Mouse (Mus musculus) cerebellum, adult 11-12 months (tissue): ENCODE data around the gene Rarb.

Experiments used
- DNase-seq: peaks from one replicate; pipeline ENCODE4 v3.0.0; 2022

Gene Rarb

DNA sequence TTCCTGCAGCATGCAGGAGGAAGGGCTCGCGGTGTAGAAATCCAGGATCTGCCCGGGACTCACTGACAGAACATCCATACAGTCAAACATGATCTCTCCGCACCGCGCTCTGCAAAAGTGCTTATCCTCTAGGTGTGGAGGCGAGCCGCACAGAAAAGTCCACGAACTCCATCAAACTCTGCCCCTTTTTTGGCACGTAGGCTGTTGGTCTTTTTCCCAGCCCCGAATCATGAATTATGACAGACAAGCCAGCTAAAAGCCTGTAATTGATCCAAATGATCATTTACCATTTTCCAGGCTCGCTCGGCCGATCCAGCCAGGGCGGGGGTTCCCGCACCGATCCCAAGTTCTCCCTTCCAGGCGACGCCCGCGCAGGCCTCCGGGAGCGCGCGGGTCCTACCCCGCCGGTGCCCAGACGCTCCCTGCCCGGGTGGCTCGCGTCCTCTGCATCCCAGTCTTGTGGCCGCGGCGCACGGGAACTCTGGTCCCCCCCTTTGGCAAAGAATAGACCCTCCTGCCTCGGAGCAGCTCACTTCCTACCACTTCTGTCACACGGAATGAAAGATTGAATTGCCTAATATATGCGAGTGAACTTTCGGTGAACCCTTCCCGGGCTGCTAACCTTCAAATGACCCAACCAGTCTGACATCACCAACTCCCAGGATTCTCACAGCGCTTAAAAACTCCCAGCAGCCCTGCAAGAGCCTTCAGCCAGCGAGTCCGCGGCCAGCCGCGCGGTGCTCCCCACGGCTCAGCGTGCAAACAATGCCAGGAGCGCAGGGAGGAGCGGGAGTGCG lies 243.8 kb downstream of the Rarb start:
- DNase-seq: peak; percentile 53

DNA sequence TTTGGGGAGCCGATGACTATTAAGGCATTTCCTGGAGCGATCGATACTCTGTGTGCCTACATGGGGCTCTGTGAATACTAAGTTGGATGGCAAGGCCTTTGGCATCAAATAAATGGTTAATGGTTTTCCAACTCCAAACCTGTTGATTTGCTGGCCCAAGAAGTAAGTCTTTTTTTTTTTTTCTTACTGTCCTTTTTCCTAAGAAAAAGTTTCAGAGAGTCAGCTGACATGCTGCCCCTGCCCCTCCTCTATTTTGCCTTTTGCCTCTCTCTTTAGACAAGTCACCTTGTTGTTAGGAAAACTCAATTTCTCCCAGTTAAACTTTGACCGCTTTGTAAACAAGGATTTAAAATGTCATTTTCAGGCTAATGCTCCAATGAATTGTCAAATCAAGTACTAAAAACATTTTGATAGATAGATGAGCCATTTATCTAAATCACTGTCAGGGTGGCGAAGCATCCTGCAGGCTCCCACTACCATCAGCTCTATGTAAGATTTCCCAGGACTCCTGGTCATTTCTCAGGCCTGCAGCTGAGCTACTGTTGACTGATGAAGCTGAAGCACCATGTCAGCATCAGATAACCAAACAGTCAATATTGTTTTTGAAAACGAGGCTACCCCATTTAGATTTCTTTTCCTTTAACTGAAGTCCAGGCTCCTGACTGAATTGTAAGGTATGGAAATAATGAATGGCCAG lies 245.3 kb downstream of the Rarb start:
- DNase-seq: no peak

DNA sequence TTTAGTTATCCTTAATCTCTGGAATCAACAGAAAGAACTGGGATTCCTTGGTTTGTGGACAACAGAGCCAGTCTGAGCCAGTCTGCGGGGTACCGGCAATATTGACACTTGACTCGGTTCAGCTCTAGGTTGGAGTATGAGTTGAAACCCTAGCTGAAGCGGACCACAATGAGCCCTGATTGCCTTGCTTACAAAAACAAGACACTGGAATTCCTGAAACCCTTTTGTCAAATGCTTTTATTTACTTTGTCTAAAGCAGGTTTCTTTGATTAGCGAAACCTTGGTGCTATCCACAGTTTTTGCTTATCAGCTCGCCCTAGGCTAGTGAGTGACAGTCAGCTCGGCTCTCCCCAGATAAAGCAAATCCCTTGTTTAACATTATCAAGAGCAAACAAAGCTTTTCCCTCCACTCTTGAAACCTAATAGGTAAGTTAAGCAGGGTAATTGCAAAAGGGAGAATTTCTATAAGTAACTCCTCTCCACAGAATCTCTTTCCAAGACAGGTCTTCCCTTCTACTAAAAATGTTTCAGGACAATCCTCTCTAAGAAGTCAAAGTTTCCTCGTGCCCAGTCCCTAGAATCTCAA lies 246.1 kb downstream of the Rarb start:
- no peak for DNase-seq

DNA sequence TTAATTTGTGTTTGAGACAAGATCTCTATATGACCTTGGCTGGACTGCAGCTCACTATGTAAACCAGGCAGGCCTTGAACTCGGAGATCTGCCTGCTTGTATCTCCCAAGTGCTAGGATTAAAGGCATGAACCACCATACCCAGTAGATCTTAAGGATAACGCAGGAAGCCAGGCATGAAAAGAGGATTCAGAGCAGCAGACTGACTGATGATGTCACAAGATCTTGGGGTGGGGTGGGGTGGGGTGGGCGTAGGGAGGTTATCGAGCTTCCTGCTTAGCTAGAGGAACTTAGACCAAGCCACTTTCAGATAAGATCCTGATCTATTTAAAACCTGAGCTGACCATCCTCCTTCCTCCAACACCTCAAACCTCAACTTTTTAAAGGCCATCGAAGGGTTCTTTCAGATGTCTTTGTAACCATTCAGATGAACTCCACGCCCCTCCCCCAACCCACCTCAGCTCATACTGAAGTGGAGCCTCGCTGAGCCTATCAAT lies 249.4 kb downstream of the Rarb start:
- no peak for DNase-seq

DNA sequence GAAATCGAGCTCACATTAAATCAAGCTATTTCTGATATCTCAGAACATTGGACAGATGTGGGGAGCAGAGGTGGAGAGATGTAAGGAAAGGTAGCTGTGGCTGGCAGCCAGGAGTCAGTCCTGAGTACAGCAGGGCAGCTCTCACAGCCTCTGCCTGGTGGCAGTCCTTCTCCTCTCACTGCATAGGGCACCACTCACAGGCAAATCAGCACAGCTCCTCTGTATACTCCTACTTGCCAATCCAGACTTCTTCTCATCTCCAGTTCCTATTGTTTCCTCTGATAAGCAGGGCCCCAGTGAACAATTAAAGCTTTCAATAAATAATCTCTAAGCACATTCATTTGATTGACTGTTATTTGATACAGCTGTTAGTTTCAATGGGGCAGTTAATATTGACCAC lies 252.0 kb downstream of the Rarb start:
- DNase-seq: no peak

DNA sequence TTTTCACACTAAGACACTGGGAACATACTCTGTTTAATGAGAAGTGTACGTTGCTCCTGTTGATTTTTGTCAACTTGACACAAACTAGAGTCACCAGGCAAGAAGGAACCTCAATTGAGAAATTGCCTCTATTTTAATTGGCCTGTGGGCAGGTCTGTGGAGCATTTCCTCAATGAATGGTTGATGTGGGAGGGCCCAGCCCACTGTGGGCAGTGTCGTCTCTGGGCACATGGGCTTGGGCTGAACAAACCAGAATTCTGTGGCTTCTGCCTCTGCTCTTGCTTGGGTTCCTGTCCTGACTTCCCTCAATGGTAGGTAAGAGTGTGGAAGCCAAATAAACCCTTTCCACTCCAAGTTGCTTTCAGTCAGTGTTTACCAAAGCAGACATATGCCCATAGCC lies 255.0 kb downstream of the Rarb start:
- DNase-seq: no peak

DNA sequence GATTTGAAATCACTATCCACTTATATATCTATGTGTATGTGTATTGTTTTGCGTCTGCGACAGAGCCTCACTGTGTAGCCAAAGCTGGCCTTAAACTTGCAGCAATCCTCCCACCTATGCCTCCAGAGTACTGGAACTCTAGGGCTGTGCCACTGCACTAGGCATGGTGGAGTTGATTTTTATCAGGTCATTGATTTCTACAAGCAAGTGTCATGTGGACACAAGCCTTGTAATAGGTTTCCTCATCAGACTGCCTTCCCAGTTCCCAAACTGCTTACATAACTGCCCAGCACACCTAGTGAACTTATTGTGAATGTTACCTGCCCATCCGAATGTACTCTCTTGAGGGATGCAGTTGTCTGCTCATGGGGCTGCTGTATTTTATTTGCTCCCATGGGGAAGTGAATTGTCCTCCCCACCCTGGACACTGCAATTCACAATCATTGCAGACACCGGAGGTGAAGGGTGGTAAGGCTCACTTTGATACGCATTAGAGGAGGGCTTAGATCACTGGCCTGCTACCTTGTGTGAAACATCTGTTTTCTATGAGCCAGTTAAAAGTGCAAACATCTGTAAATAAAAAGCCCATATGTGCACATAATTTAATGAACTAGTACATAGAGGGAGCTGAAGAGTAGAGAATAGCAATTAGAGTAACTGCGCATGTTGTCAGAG lies 257.3 kb downstream of the Rarb start:
- no peak for DNase-seq

DNA sequence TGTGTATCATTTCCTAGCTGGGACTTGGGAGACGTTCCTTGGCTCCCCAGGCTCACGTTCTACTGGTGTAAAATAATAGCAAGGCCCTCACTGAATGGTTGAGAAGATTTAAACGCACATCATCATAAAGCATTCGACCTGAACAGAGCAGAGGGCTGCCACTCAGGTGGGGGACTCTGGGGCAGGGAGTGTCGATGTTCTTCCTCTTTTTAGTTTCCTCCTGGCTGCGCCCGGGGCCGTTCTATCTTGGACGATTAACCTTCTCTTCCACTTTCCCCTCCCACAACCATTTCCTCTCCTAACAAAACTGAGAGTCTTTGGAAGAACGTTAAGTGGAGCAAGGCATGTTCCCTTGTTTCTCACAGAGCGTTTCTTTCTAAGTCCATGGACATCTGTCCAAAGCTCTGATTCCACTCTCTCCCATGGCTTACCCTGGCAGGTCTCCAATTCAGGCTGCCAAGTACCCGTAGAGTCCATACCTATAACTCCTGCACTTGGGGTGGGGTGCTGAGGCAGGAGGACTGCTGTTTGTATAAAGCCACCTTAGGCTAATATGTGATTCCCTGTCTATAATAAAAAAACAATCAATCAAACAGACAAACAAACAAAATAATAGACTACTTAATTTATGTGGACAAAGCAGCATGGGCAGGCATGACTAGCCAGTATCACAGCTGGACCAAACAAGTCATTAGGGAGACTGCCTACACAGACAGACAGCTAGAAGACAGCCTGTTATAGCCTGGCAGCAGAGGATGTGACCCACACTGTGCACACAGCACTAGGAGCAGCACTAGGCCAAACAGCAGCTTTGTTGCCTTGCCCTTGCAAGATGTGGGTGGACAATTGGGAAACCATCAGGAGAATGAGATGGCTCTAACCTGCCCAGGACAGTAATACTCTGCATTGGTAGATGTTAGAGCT lies 259.4 kb downstream of the Rarb start:
- no peak for DNase-seq

DNA sequence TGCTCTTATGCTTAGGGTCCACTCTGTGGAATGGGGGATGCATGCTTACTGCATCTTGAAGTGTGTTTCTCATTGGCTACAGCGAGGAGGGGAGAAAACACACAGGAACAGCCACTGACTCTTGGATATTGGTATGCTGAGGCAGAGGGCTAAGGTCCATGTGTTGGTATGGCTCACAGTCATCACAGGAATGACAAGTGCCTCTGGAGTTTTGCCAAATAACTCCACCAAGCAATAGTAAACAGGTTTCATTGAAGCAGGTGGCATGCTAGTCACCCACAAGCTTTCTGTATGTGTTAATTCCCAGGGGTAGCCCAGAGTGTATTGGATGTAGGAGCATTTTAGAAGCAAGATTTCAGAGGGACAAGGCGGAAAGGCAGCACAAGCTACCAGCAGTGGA lies 260.9 kb downstream of the Rarb start:
- no peak for DNase-seq

DNA sequence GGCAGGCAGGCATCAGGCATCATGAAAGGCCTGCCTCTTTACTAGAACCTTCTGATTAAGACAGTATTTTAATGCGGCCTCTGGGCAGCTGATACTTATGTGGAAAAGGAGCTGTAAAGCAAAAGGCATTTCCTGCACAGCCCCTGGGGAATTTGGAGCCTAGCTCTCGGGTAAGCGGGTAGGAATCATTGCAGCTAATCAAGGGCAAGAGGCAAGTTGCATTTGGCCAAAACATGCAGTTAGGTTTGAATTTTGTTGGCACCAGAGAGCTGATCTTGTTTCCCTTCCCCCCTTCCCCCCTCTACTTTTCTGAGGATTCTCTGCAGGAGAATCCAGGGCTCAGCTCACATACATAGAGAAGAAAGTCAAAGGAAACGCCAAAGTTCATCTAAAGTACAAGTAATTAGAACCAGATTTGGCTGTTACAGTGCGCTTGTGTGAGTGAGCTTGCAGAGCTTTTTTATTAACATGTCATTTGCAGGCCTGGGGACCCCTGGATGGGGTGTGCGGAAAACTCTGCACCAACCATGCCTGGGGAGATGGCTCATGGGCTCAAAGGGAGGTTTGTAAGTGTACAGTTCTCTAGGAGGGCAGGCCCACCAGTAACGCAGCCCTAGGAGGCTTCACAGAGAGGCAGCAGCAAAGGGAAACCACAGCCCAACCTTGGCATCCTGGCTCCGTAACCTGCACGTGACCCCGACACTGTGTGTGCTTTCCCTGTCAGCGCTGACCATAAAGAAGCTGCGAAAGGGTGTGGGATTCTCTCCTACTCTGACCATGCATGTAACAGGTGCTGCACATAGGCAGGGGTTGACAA lies 264.1 kb downstream of the Rarb start:
- no peak for DNase-seq

DNA sequence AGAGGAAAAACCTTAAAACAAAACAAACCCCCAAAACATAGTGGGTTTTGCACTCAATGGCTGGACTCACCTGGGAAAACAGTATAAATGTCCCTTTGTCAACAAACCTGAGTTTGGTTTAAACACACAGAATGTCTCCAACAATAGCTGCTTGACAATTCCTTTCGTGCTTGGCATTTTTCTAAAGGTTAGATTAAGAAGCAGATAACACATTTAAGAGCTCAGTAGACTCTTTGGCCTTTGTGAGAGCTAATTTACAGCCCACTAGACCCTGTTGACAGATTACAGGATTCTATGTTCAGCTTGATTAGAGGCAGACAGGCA lies 264.7 kb downstream of the Rarb start:
- DNase-seq: no peak

DNA sequence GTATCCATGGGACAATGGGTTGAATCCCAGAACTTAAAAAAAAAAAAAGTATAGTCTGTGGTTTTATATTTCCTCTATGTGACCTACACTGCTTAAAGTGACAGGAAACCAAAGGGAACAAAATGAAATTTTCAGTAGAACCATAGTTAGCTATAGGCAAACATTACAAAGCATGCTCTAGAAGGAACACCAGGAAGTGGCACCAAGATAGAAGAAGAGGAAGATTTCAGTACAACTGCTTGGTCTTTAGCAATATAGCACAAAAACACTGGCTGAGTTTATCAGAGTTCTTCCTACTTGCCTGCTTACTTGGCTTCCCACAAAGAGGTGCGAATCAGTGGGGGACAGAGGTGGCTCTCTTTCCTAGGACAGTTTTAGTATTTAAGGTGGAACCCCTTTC lies 266.7 kb downstream of the Rarb start:
- no peak for DNase-seq

DNA sequence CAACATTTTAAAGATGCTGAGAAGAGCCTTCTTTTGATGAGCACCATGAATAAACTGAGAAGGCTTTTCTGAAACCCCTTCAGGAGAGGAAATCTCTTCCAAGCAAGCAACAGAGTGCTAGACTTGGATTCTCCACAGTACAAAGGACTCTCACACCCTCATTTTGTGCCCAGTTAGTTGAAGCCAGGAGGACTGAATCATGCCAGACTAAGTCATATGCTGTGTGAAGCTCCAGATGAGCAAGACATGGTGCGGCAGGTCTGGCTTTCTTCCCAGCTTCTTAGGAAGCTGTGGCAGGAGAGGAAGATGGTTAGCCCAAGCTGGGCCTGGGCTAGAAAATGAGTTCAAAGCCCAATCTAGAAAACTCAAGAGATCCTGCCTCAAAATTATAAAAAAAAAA lies 267.1 kb downstream of the Rarb start:
- DNase-seq: no peak

DNA sequence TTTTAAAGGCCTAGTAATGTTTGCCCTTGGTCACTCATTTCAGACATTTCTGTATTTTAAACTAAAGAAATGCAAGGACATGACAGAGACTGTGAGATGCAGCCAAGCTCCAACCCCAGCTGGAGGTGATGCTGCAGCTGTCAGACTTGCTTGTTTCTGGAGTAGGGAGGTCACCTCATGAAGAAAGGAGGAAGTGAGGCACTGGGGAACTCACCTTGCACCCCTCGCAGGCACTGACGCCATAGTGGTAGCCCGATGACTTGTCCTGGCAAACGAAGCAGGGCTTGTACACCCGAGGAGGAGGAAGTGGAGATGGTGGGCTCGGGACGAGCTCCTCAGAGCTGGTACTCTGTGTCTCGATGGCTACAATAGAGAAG lies 270.8 kb downstream of the Rarb start:
- no peak for DNase-seq

DNA sequence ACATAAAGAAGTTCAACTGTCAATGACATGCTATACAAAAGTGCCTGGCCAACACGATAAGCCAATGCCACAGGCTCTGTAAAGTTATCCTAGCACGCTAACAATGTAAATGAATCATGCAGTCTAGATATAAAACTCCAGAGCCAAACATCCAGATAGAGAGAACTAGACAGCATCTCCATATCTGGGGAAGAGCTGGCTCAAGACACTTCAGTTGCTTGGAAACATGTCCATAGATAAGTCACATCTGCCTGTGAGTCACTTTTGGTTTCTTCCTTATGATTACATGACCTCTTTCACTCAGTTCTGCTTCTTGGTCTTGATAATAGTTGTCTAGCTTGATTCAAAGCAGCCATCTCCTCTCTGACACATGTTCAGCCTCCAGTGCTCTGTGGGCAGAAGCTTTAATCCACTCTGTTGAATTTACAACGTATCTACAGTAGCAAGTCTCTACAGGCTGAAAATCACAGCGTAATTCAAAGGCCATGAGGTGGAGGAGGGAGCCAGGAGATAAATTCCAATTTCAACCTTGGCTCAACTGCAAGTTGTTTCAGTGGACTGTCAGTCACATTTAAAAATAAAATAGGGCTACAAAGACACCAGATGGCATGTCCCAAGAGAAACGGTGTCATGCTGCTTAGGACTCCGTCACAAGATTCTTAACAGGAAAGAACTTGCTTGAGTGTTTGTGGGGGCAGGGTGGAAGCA lies 271.3 kb downstream of the Rarb start:
- peak; percentile 42 for DNase-seq

DNA sequence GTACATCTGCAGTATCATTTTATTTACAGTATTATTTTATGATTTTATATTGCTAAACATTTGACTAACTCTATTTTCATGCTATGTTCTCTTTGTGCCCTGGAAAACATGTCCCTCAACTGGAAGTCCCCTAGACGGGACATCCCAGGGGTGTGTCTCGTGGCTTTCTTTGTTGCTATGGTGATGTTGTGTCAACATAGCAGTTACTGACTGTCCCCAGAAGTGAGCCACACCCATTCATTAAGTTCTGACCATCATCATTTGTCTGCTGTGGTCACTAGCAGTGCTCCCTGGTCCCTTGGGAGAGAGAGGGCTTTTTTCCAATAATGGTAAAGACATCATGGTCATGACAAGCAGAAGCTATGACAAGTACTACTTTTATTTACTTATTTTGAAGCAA lies 274.0 kb downstream of the Rarb start:
- no peak for DNase-seq

DNA sequence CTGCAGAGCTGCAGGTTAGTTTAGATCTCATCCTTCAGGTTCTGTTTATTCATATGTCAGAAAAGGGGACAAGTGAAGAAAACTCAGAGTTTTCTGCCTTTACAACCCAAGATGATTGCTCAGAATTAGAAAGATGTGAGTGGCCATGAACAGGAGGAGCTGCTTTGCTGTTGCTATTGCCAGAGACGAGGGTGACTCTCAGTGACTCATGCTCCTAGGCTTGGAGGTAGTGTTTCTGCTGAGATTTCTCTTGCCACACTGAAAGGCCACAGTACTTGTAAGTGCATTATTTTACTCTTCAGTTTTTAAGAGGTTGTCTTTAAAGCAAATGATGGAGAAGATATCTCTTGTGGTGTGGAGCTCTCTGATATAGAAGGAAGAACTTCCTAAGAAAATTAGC lies 277.3 kb downstream of the Rarb start:
- no peak for DNase-seq

DNA sequence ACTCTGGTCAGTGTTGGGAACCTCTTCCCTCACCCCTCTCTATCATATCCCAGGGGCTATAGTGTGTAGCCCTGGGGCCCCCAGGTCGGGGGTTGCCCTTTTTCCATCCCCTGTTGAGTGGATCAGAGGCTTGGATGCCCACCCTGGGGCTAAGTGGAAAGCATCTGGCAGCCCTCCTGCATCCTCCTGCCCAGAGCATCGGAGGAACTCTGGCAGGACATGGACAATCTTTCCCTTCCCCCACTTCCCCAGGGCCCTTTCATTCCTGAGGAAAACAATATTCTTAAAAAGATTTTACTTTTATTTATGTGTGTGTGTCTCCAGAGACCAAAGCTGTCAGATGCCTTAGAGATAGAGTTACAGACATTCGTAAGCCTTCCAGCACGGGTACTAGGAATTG lies 281.5 kb downstream of the Rarb start:
- DNase-seq: no peak

DNA sequence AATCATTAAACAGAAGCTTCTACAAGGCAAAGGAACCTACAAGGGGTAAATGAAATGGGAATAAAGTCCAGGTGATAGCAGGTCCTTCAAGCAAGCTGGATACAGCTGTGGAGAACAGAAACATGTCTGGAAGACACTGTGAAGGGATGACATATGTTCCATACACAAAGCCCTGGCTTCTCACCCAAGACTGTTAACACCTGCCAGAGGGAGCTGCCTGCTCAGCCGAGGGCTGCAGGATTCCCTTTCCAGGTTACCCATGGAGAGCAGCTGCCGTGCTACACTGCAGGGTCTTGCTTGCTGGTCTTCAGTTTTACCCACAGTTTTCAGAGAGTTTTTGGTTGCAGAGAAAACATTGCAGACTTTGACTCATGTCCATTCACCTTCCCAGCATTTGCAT lies 290.3 kb downstream of the Rarb start:
- DNase-seq: no peak

DNA sequence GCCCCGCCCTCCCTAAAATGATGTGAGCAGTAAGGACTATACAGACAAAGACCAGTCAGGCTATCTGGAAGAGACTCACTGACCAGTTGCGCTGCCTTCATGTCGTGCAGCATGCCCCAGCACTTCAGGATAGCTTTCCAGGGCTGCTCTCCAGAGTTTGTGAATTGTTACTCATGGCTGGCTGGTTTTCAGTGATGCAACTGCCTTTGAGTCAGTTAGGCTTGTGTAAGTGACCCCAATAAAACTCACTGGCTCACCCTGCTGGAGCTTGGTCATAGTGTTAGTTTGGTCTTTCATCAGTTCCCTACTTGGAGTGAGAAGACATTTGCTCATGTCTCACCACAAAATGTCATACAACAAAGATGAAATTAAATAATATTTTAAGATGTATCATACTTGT lies 292.8 kb downstream of the Rarb start:
- DNase-seq: no peak
